Mouse (Mus musculus): ENCODE measurements around the gene Herpud2. TPM values are rescaled to one million over a fixed set of nuclear protein-coding genes. Genes with fewer than 3 reads are reported as not detected.

Gene Herpud2
- polyA plus RNA-seq (2015; fragmentation: Nextera tagmentation; extraction: Ambion mirVana): 32.4 and 32.7 TPM in 2 replicates

- peak; percentile 99 for ATAC-seq (replicated peaks; ENCODE audit: low FRiP score)
- peak within 1 kb of the TSS; percentile 92 for H3K9ac ChIP-seq
- WGBS: under 1% methylated on average over 49 of the region's 51 CpGs
- peak within 1 kb of the TSS; percentile 98 for H3K27ac ChIP-seq
- H3K4me1 ChIP-seq: peaks cover 20% of the 10 kb centered on the region
- no peaks in the 10 kb centered on the region for H3K27me3 ChIP-seq
- peak within 1 kb of the TSS; percentile 70 for H3K4me2 ChIP-seq
- H3K36me3 ChIP-seq: no peaks in the 10 kb centered on the region
- H3K4me3 ChIP-seq (replicated peaks): peak within 1 kb of the TSS; percentile 84
- no peaks in the 10 kb centered on the region for H3K9me3 ChIP-seq (replicated peaks)
These were observed at the start of gene Herpud2 for GRCm38 (mm10) chr9:25151611-25152241. TSS of gene Herpud2 (minus strand) at chr9:25151820.

- no peaks in the 10 kb centered on the region for H3K36me3 ChIP-seq
- no peak for ATAC-seq (replicated peaks; ENCODE audit: low FRiP score)
- H3K27me3 ChIP-seq: no peaks in the 10 kb centered on the region
- no peak overlapping the region for H3K9ac ChIP-seq
- 81% methylated on average over 3 of the region's 3 CpGs for WGBS
- no peak overlapping the region for H3K27ac ChIP-seq
- no peaks in the 10 kb centered on the region for H3K9me3 ChIP-seq (replicated peaks)
- H3K4me2 ChIP-seq: no peak overlapping the region
- H3K4me3 ChIP-seq (replicated peaks): no peak overlapping the region
- peaks cover 4% of the 10 kb centered on the region; the same call in 1 of the 2 replicates for H3K4me1 ChIP-seq
These were observed 49.4 kb upstream of the Herpud2 start for GRCm38 (mm10) chr9:25200987-25201386.

GRCm38 (mm10) chr9:25200148-25200547 is 48.5 kb upstream of the Herpud2 start:
- Histone ChIP-seq H3K9ac (no peak overlapping the region), H3K27ac (no peak overlapping the region), H3K4me2 (no peak overlapping the region), H3K4me3 (replicated peaks) (no peak overlapping the region), H3K36me3 (no peaks in the 10 kb centered on the region), H3K9me3 (replicated peaks) (no peaks in the 10 kb centered on the region), H3K4me1 (peaks cover 4% of the 10 kb centered on the region; the same call in 1 of the 2 replicates), H3K27me3 (no peaks in the 10 kb centered on the region)
- ATAC-seq (replicated peaks; ENCODE audit: low FRiP score): no peak
- WGBS: 76% methylated on average over 3 of the region's 3 CpGs

- 80% methylated on average over 5 of the region's 5 CpGs for WGBS
- Histone ChIP-seq H3K4me3 (replicated peaks) (no peak overlapping the region), H3K4me1 (peaks cover under 1% of the 10 kb centered on the region; the same call in 1 of the 2 replicates), H3K36me3 (no peaks in the 10 kb centered on the region), H3K4me2 (no peak overlapping the region), H3K9ac (no peak overlapping the region), H3K27me3 (no peaks in the 10 kb centered on the region), H3K27ac (no peak overlapping the region), H3K9me3 (replicated peaks) (no peaks in the 10 kb centered on the region)
- ATAC-seq (replicated peaks; ENCODE audit: low FRiP score): no peak
These were observed 45.1 kb upstream of the Herpud2 start for GRCm38 (mm10) chr9:25196746-25197145.

- Histone ChIP-seq H3K4me1 (no peaks in the 10 kb centered on the region), H3K4me3 (replicated peaks) (no peak overlapping the region), H3K27ac (no peak overlapping the region), H3K27me3 (no peaks in the 10 kb centered on the region), H3K9me3 (replicated peaks) (no peaks in the 10 kb centered on the region), H3K36me3 (no peaks in the 10 kb centered on the region), H3K4me2 (no peak overlapping the region), H3K9ac (no peak overlapping the region)
- 74% methylated on average over 2 of the region's 2 CpGs for WGBS
- ATAC-seq (replicated peaks; ENCODE audit: low FRiP score): no peak
These were observed 40.0 kb upstream of the Herpud2 start for GRCm38 (mm10) chr9:25191612-25192011.

GRCm38 (mm10) chr9:25186501-25186900 is 34.9 kb upstream of the Herpud2 start:
- Histone ChIP-seq H3K4me1 (no peaks in the 10 kb centered on the region), H3K4me3 (replicated peaks) (no peak overlapping the region), H3K9me3 (replicated peaks) (no peaks in the 10 kb centered on the region), H3K27me3 (no peaks in the 10 kb centered on the region), H3K9ac (no peak overlapping the region), H3K36me3 (no peaks in the 10 kb centered on the region), H3K27ac (no peak overlapping the region), H3K4me2 (no peak overlapping the region)
- 79% methylated on average over 4 of the region's 4 CpGs for WGBS
- ATAC-seq (replicated peaks; ENCODE audit: low FRiP score): no peak

- Histone ChIP-seq H3K4me3 (replicated peaks) (no peak overlapping the region), H3K36me3 (no peaks in the 10 kb centered on the region), H3K4me2 (no peak overlapping the region), H3K27me3 (no peaks in the 10 kb centered on the region), H3K9ac (no peak overlapping the region), H3K27ac (no peak overlapping the region), H3K9me3 (replicated peaks) (no peaks in the 10 kb centered on the region), H3K4me1 (no peaks in the 10 kb centered on the region)
- no peak for ATAC-seq (replicated peaks; ENCODE audit: low FRiP score)
- WGBS: 61% methylated on average over 7 of the region's 7 CpGs
These were observed 34.2 kb upstream of the Herpud2 start for GRCm38 (mm10) chr9:25185854-25186253.

- Histone ChIP-seq H3K9ac (no peak overlapping the region), H3K4me3 (replicated peaks) (no peak overlapping the region), H3K27me3 (no peaks in the 10 kb centered on the region), H3K27ac (no peak overlapping the region), H3K9me3 (replicated peaks) (no peaks in the 10 kb centered on the region), H3K36me3 (no peaks in the 10 kb centered on the region), H3K4me2 (no peak overlapping the region), H3K4me1 (no peaks in the 10 kb centered on the region)
- no peak for ATAC-seq (replicated peaks; ENCODE audit: low FRiP score)
- WGBS: 91% methylated on average over 2 of the region's 2 CpGs
These were observed 33.0 kb upstream of the Herpud2 start for GRCm38 (mm10) chr9:25184606-25185005.

GRCm38 (mm10) chr9:25178066-25178465 is 26.4 kb upstream of the Herpud2 start:
- no peaks in the 10 kb centered on the region for H3K27me3 ChIP-seq
- peaks cover 18% of the 10 kb centered on the region for H3K4me1 ChIP-seq
- H3K4me3 ChIP-seq (replicated peaks): no peak overlapping the region
- 66% methylated on average over 3 of the region's 3 CpGs for WGBS
- no peaks in the 10 kb centered on the region for H3K9me3 ChIP-seq (replicated peaks)
- H3K27ac ChIP-seq: peak overlapping the region; percentile 60; the same call in 1 of the 2 replicates
- no peak overlapping the region for H3K9ac ChIP-seq
- H3K4me2 ChIP-seq: no peak overlapping the region
- ATAC-seq (replicated peaks; ENCODE audit: low FRiP score): no peak
- H3K36me3 ChIP-seq: no peaks in the 10 kb centered on the region

- Histone ChIP-seq H3K4me2 (no peak overlapping the region), H3K36me3 (no peaks in the 10 kb centered on the region), H3K27me3 (no peaks in the 10 kb centered on the region), H3K4me1 (peaks cover 18% of the 10 kb centered on the region), H3K27ac (peak overlapping the region; percentile 60; the same call in 1 of the 2 replicates), H3K9ac (no peak overlapping the region), H3K9me3 (replicated peaks) (no peaks in the 10 kb centered on the region), H3K4me3 (replicated peaks) (no peak overlapping the region)
- WGBS: 64% methylated on average over 5 of the region's 5 CpGs
- no peak for ATAC-seq (replicated peaks; ENCODE audit: low FRiP score)
These were observed 25.6 kb upstream of the Herpud2 start for GRCm38 (mm10) chr9:25177201-25177600.

- Histone ChIP-seq H3K4me3 (replicated peaks) (no peak overlapping the region), H3K36me3 (no peaks in the 10 kb centered on the region), H3K27ac (peak overlapping the region; percentile 60; the same call in 1 of the 2 replicates), H3K27me3 (no peaks in the 10 kb centered on the region), H3K4me1 (peaks cover 18% of the 10 kb centered on the region), H3K9ac (no peak overlapping the region), H3K4me2 (no peak overlapping the region), H3K9me3 (replicated peaks) (no peaks in the 10 kb centered on the region)
- ATAC-seq (replicated peaks; ENCODE audit: low FRiP score): no peak
- WGBS: 81% methylated on average over 1 of the region's 1 CpGs
These were observed 24.9 kb upstream of the Herpud2 start for GRCm38 (mm10) chr9:25176562-25176961.

GRCm38 (mm10) chr9:25175978-25176377 is 24.4 kb upstream of the Herpud2 start:
- Histone ChIP-seq H3K36me3 (no peaks in the 10 kb centered on the region), H3K27ac (no peak overlapping the region), H3K9ac (no peak overlapping the region), H3K4me1 (peaks cover 18% of the 10 kb centered on the region), H3K27me3 (no peaks in the 10 kb centered on the region), H3K4me2 (no peak overlapping the region), H3K9me3 (replicated peaks) (no peaks in the 10 kb centered on the region), H3K4me3 (replicated peaks) (no peak overlapping the region)
- WGBS: 85% methylated on average over 6 of the region's 6 CpGs
- no peak for ATAC-seq (replicated peaks; ENCODE audit: low FRiP score)

GRCm38 (mm10) chr9:25175039-25175442 is 23.4 kb upstream of the Herpud2 start:
- H3K27ac ChIP-seq: peak overlapping the region; percentile 49
- no peaks in the 10 kb centered on the region for H3K27me3 ChIP-seq
- no peak overlapping the region for H3K4me2 ChIP-seq
- H3K9ac ChIP-seq: no peak overlapping the region
- 0 out of 2 replicates have a peak, but pooled peaks have one; percentile 57 for ATAC-seq (replicated peaks; ENCODE audit: low FRiP score)
- no peak overlapping the region for H3K4me3 ChIP-seq (replicated peaks)
- peaks cover 18% of the 10 kb centered on the region for H3K4me1 ChIP-seq
- H3K36me3 ChIP-seq: no peaks in the 10 kb centered on the region
- H3K9me3 ChIP-seq (replicated peaks): no peaks in the 10 kb centered on the region
- WGBS: 43% methylated on average over 5 of the region's 5 CpGs
